Mouse (Mus musculus) embryonic facial prominence, embryonic 15.5 days (tissue): ENCODE measurements at regions not wholly inside any gene's neighbourhood (a gene's known extent, or its start where the extent isn't known, plus 50 kb on each side); places are given as distances from the start of the nearest gene placed in this dataset.
A peak's percentile ranks its signal among the peaks of the same experiment; 100 is the strongest.

Experiments used
- ATAC-seq: fragments of 200-750 bp; cut with Nextera tagmentation; 2 replicates; pipeline ENCODE4 v1.8.0; 2017; ENCODE audit warnings: low read depth, moderate TSS enrichment; ENCODE audit not compliant: insufficient number of reproducible peaks, low FRiP score, low TSS enrichment
- H3K27ac ChIP-seq: fragments of 300-500 bp; sonication (generic); replicated peaks from 2 replicates; pipeline ENCODE4 v1.5.1; 2015; ENCODE audit warnings: mild to moderate bottlenecking, inconsistent platforms
- H3K27me3 ChIP-seq: fragments of 300-500 bp; sonication (generic); 2 replicates; pipeline ENCODE4 v1.6.1; 2015; ENCODE audit warnings: inconsistent platforms
- H3K36me3 ChIP-seq: fragments of 300-500 bp; sonication (generic); 2 replicates; pipeline ENCODE4 v1.6.1; 2015; ENCODE audit warnings: mild to moderate bottlenecking, inconsistent platforms
- H3K4me1 ChIP-seq: fragments of 300-500 bp; sonication (generic); 2 replicates; pipeline ENCODE4 v1.6.1; 2015; ENCODE audit warnings: inconsistent platforms
- H3K4me2 ChIP-seq: fragments of 300-500 bp; sonication (generic); replicated peaks from 2 replicates; pipeline ENCODE4 v1.6.1; 2015; ENCODE audit warnings: mild to moderate bottlenecking, inconsistent platforms
- H3K4me3 ChIP-seq: fragments of 300-500 bp; sonication (generic); replicated peaks from 2 replicates; pipeline ENCODE4 v1.5.1; 2015; ENCODE audit warnings: mild to moderate bottlenecking, inconsistent platforms
- H3K9ac ChIP-seq: fragments of 300-500 bp; sonication (generic); 2 replicates; pipeline ENCODE4 v1.6.1; 2015; ENCODE audit warnings: inconsistent platforms
- H3K9me3 ChIP-seq: fragments of 300-500 bp; sonication (generic); replicated peaks from 2 replicates; pipeline ENCODE4 v1.6.1; 2016; ENCODE audit warnings: inconsistent platforms
- WGBS: fragments of 180-500 bp; shearing (Covaris S2); methylation state at CpG from one replicate; pipeline ENCODE4 v1.1.7; 2015; 5-methylcytosine and 5-hydroxymethylcytosine counted together

DNA sequence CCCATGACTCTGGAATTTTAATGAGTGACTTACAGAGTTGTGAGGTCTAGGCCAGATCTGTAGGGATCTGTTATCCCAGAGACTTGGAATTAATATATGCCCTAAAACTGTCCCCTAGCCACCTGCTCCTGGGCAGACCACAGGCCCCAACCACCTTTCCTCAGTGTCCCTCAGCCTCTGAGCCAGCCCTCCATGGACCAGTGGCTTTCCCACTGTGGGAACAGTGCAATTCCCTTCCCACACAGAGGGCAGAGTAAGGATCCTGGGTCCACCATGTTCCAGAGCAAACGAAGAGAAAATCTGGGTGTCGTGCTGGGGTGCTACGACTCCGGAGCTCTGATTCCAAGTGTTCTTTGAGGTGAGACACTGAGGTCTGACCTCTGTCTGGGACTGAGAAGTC lies 174.7 kb downstream of the Thbs2 start:
- Histone ChIP-seq H3K27ac (no peak overlapping the region), H3K36me3 (no peaks in the 10 kb centered on the region), H3K4me2 (no peak overlapping the region), H3K9ac (no peak overlapping the region), H3K4me3 (no peak overlapping the region), H3K27me3 (peaks cover 16% of the 10 kb centered on the region), H3K9me3 (no peaks in the 10 kb centered on the region), H3K4me1 (peaks cover 7% of the 10 kb centered on the region)
- WGBS: 82% methylated on average over 4 of the region's 4 CpGs
- no peak for ATAC-seq

GRCm38 (mm10) chr17:14518216-14518615 lies 175.8 kb downstream of the Thbs2 start:
- WGBS: 68% methylated on average over 12 of the region's 12 CpGs
- H3K9ac ChIP-seq: no peak overlapping the region
- H3K27me3 ChIP-seq: peaks cover 15% of the 10 kb centered on the region
- H3K9me3 ChIP-seq: no peaks in the 10 kb centered on the region
- no peak overlapping the region for H3K4me3 ChIP-seq
- no peaks in the 10 kb centered on the region for H3K36me3 ChIP-seq
- no peak overlapping the region for H3K4me2 ChIP-seq
- H3K27ac ChIP-seq: no peak overlapping the region
- no peak for ATAC-seq
- H3K4me1 ChIP-seq: peaks cover 17% of the 10 kb centered on the region

- Histone ChIP-seq H3K27ac (no peak overlapping the region), H3K36me3 (no peaks in the 10 kb centered on the region), H3K4me3 (no peak overlapping the region), H3K4me1 (peaks cover 17% of the 10 kb centered on the region), H3K9me3 (no peaks in the 10 kb centered on the region), H3K27me3 (peaks cover 7% of the 10 kb centered on the region), H3K9ac (no peak overlapping the region), H3K4me2 (no peak overlapping the region)
- WGBS: 93% methylated on average over 5 of the region's 5 CpGs
- ATAC-seq: no peak
These were observed 176.7 kb downstream of the Thbs2 start for GRCm38 (mm10) chr17:14517368-14517767.

GRCm38 (mm10) chr17:14516097-14516496 lies 177.9 kb downstream of the Thbs2 start:
- no peak overlapping the region for H3K27ac ChIP-seq
- no peak; the same call in 1 of the 2 replicates for ATAC-seq

GRCm38 (mm10) chr17:14513454-14513853 lies 180.6 kb downstream of the Thbs2 start:
- peaks cover 41% of the 10 kb centered on the region for H3K4me1 ChIP-seq
- no peaks in the 10 kb centered on the region for H3K9me3 ChIP-seq
- no peak overlapping the region for H3K4me2 ChIP-seq
- no peak for ATAC-seq
- no peaks in the 10 kb centered on the region for H3K36me3 ChIP-seq
- no peaks in the 10 kb centered on the region; the same call in 1 of the 2 replicates for H3K27me3 ChIP-seq
- no peak overlapping the region for H3K4me3 ChIP-seq
- no peak overlapping the region for H3K9ac ChIP-seq
- H3K27ac ChIP-seq: no peak overlapping the region
- 61% methylated on average over 4 of the region's 4 CpGs for WGBS

More at GRCm38 (mm10) chr17:14516097-14516496, 177.9 kb downstream of the Thbs2 start:
- Histone ChIP-seq H3K4me1 (peaks cover 26% of the 10 kb centered on the region), H3K9me3 (no peaks in the 10 kb centered on the region), H3K27me3 (no peaks in the 10 kb centered on the region; the same call in 1 of the 2 replicates), H3K4me3 (no peak overlapping the region), H3K4me2 (no peak overlapping the region), H3K36me3 (no peaks in the 10 kb centered on the region), H3K9ac (no peak overlapping the region)
- WGBS: 26% methylated on average over 8 of the region's 8 CpGs

DNA sequence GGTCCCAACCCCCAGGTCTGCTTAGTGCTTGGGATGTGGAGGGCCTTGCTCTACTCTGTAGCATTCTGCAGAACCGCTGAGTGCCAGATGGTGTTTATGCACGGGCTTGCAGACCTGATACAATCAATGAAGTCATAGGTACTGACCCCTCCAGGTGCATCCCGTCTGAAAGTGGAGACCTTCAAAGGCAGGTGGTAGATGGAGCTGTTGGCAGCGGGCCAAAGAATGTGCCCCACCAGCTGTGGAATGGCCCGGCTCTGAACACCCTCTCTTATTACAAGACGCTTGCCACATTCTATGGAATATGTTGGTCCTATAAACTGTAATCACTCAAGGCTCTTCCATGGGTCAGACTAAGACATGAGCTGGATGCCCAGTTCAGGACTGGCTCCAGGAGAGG lies 183.5 kb downstream of the Thbs2 start:
- peak; percentile 59; the same call in 1 of the 2 replicates for ATAC-seq
- Histone ChIP-seq H3K36me3 (no peaks in the 10 kb centered on the region), H3K4me2 (no peak overlapping the region), H3K9me3 (no peaks in the 10 kb centered on the region), H3K4me3 (no peak overlapping the region), H3K27ac (peak overlapping the region; percentile 39; the same call in 1 of the 2 replicates), H3K4me1 (peaks cover 41% of the 10 kb centered on the region), H3K27me3 (no peaks in the 10 kb centered on the region; the same call in 1 of the 2 replicates), H3K9ac (no peak overlapping the region)
- WGBS: 39% methylated on average over 6 of the region's 6 CpGs

DNA sequence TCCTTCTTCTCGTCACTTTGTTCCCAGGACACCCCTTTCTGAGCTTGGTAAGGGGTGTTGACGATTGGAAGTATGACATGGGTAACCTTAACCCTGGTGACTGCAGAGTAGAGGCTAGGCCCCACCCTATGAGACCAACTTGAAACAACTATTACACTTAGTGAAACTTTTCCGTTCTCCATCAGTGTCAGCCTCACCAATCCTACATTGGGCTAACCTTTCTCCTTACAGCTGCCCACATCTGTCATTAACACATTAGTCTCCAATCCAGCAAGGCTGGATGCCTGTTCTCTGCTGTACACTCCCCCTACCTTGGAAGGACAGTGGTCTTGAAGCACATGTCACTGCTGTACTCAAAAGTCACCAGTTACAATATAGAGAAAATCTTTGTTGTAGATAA lies 186.9 kb downstream of the Thbs2 start:
- ATAC-seq: no peak
- no peak overlapping the region for H3K27ac ChIP-seq
- no peak overlapping the region for H3K9ac ChIP-seq
- H3K9me3 ChIP-seq: no peaks in the 10 kb centered on the region
- H3K4me1 ChIP-seq: peaks cover 28% of the 10 kb centered on the region
- H3K4me3 ChIP-seq: no peak overlapping the region
- H3K4me2 ChIP-seq: no peak overlapping the region
- no peaks in the 10 kb centered on the region for H3K36me3 ChIP-seq
- no peaks in the 10 kb centered on the region for H3K27me3 ChIP-seq
- WGBS: 87% methylated on average over 3 of the region's 3 CpGs

DNA sequence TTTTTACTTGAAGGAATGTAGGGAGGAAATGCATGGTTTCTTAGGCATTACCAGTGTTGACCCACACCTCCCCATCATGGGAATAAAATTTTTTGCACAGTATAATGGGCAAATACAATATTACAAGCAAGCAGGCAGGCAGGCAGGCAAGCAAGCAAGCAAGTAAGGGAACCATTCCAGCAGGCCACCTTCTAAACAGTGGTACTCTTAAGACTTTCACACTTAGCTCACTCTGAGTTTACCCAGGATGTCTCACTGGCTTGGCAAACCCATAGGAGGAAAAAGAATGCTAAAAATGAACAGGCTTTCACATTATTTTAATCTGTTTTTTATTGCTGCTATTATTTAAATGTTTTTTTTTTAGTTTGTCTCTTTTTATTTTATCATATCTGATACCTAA lies 187.9 kb downstream of the Thbs2 start:
- H3K27me3 ChIP-seq: no peaks in the 10 kb centered on the region
- ATAC-seq: no peak

GRCm38 (mm10) chr17:14505415-14505814 lies 188.6 kb downstream of the Thbs2 start:
- no peak overlapping the region for H3K4me3 ChIP-seq
- no peaks in the 10 kb centered on the region for H3K9me3 ChIP-seq
- 75% methylated on average over 4 of the region's 4 CpGs for WGBS
- no peak overlapping the region for H3K4me2 ChIP-seq
- no peak overlapping the region for H3K9ac ChIP-seq
- no peak overlapping the region for H3K27ac ChIP-seq
- ATAC-seq: no peak
- H3K4me1 ChIP-seq: peaks cover 14% of the 10 kb centered on the region
- H3K36me3 ChIP-seq: no peaks in the 10 kb centered on the region
- H3K27me3 ChIP-seq: no peaks in the 10 kb centered on the region

More for the DNA sequence above, 187.9 kb downstream of the Thbs2 start:
- no peak overlapping the region for H3K4me3 ChIP-seq
- H3K9ac ChIP-seq: no peak overlapping the region
- H3K27ac ChIP-seq: no peak overlapping the region
- no peaks in the 10 kb centered on the region for H3K9me3 ChIP-seq
- H3K4me1 ChIP-seq: peaks cover 21% of the 10 kb centered on the region
- H3K4me2 ChIP-seq: no peak overlapping the region
- H3K36me3 ChIP-seq: no peaks in the 10 kb centered on the region

DNA sequence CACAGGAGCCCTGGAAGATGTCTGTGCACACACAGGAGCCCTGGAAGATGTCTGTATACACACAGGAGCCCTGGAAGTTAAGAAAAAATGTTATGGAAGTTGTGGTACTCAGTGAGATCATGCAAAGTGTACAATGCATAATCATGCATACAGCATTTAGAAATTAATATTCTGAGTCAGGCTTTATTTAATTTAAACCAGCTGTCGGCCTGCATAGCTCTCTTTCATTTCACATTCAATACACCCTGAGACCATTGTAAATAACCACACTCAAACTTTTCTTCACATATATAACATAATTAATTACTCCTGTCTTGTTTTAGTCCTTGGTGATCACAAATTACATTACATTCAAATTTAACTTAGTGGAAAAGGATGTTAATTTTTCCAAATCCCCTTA lies 190.4 kb downstream of the Thbs2 start:
- no peaks in the 10 kb centered on the region for H3K9me3 ChIP-seq
- 46% methylated on average over 1 of the region's 1 CpGs for WGBS

DNA sequence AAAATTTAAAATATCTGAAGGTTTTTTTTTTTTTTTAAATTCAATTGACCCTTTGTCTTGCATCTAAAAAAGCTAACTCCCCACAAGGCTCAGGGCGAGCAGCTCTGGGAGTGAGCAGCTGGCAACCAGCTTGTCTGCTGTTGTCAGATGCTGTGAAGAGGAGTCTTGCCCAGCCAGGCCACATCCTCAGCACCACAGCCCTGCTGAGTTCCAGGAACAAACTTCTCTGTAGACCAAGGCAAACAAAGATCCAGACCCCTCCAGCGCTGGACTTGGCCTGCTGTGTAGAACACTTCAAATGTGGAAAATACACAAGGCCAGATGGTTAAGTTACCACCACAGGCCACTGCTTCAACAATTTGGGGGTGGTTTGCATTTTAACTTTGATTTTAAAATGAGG lies 192.7 kb downstream of the Thbs2 start:
- no peak overlapping the region for H3K27ac ChIP-seq
- ATAC-seq: 0 out of 2 replicates have a peak, but pooled peaks have one; percentile 25
- H3K27me3 ChIP-seq: no peaks in the 10 kb centered on the region; the same call in 1 of the 2 replicates
- H3K4me3 ChIP-seq: no peak overlapping the region
- no peaks in the 10 kb centered on the region for H3K36me3 ChIP-seq
- H3K4me1 ChIP-seq: peaks cover 5% of the 10 kb centered on the region; the same call in 1 of the 2 replicates
- H3K4me2 ChIP-seq: no peak overlapping the region
- no peak overlapping the region for H3K9ac ChIP-seq
- no peaks in the 10 kb centered on the region for H3K9me3 ChIP-seq
- WGBS: 66% methylated on average over 2 of the region's 2 CpGs

More for the DNA sequence above, 190.4 kb downstream of the Thbs2 start:
- no peak overlapping the region for H3K9ac ChIP-seq
- no peak overlapping the region for H3K4me3 ChIP-seq
- H3K4me2 ChIP-seq: no peak overlapping the region
- H3K27me3 ChIP-seq: no peaks in the 10 kb centered on the region
- peak overlapping the region; percentile 45; the same call in 1 of the 2 replicates for H3K27ac ChIP-seq
- no peaks in the 10 kb centered on the region for H3K36me3 ChIP-seq
- H3K4me1 ChIP-seq: peaks cover 5% of the 10 kb centered on the region; the same call in 1 of the 2 replicates
- ATAC-seq: 0 out of 2 replicates have a peak, but pooled peaks have one; percentile 63

- no peak for ATAC-seq
- no peak overlapping the region for H3K4me3 ChIP-seq
- H3K36me3 ChIP-seq: no peaks in the 10 kb centered on the region
- H3K9ac ChIP-seq: no peak overlapping the region
- no peaks in the 10 kb centered on the region for H3K9me3 ChIP-seq
- H3K4me1 ChIP-seq: peaks cover 28% of the 10 kb centered on the region
- H3K27ac ChIP-seq: no peak overlapping the region
- no peak overlapping the region for H3K4me2 ChIP-seq
- 53% methylated on average over 15 of the region's 15 CpGs for WGBS
- H3K27me3 ChIP-seq: peaks cover 6% of the 10 kb centered on the region
These were observed 196.9 kb downstream of the Thbs2 start for GRCm38 (mm10) chr17:14497086-14497485.
